Mouse (Mus musculus) liver, embryonic 15.5 days (tissue): ENCODE data around the gene Olfr1451. TPM values are rescaled to one million over a fixed set of nuclear protein-coding genes. Genes with fewer than 3 reads are reported as not detected.
"Not testable (repeated sequence)": the region's sequence is repeated elsewhere in the genome, so short reads cannot be mapped to it uniquely, and the experiment has no call there.

Experiments
- ATAC-seq: fragments of 200-750 bp; cut with Nextera tagmentation; 2 replicates; pipeline ENCODE4 v1.8.0; 2017; ENCODE audit warnings: moderate number of reproducible peaks, mild to moderate bottlenecking, moderate library complexity; ENCODE audit not compliant: insufficient read depth
- H3K27ac ChIP-seq: fragments of 300-500 bp; sonication (generic); replicated peaks from 2 replicates; pipeline ENCODE4 v1.5.1; 2015; ENCODE audit warnings: mild to moderate bottlenecking, inconsistent platforms
- H3K27me3 ChIP-seq: fragments of 300-500 bp; sonication (generic); 2 replicates; pipeline ENCODE4 v1.6.1; 2015; ENCODE audit warnings: mild to moderate bottlenecking, inconsistent platforms
- H3K36me3 ChIP-seq: fragments of 300-500 bp; sonication (generic); replicated peaks from 2 replicates; pipeline ENCODE4 v1.6.1; 2015; ENCODE audit warnings: moderate library complexity, mild to moderate bottlenecking, inconsistent platforms
- H3K4me1 ChIP-seq: fragments of 300-500 bp; sonication (generic); replicated peaks from 2 replicates; pipeline ENCODE4 v1.6.1; 2015; ENCODE audit warnings: inconsistent platforms
- H3K4me2 ChIP-seq: fragments of 300-500 bp; sonication (generic); 2 replicates; pipeline ENCODE4 v1.6.1; 2015; ENCODE audit warnings: moderate library complexity, mild to moderate bottlenecking, inconsistent platforms
- H3K4me3 ChIP-seq: fragments of 300-500 bp; sonication (generic); replicated peaks from 2 replicates; pipeline ENCODE4 v1.5.1; 2015; ENCODE audit warnings: mild to moderate bottlenecking, inconsistent platforms
- H3K9ac ChIP-seq: fragments of 300-500 bp; sonication (generic); 2 replicates; pipeline ENCODE4 v1.6.1; 2015; ENCODE audit warnings: moderate library complexity, mild to moderate bottlenecking, inconsistent platforms
- H3K9me3 ChIP-seq: fragments of 300-500 bp; sonication (generic); replicated peaks from 2 replicates; pipeline ENCODE4 v1.6.1; 2016; ENCODE audit warnings: inconsistent platforms
- WGBS: fragments of 180-500 bp; shearing (Covaris S2); methylation state at CpG from one replicate; pipeline ENCODE4 v1.1.7; 2015; ENCODE audit warnings: mixed read lengths; ENCODE audit not compliant: insufficient replicate concordance; 5-methylcytosine and 5-hydroxymethylcytosine counted together
- polyA plus RNA-seq: library from polyadenylated mRNA; unstranded; fragments of >200 nt; fragmentation: Nextera tagmentation; extraction: Ambion mirVana; gene quantifications from 2 replicates; pipeline ENCODE4 v1.2.1, GENCODE M21; 2015

Gene Olfr1451
- polyA plus RNA-seq: not detected in 2 replicates

- no peak for ATAC-seq
- no peak within 1 kb of the TSS for H3K9ac ChIP-seq
- no peak within 1 kb of the TSS for H3K4me3 ChIP-seq
- no peaks in the 10 kb centered on the region for H3K9me3 ChIP-seq
- WGBS: 49% methylated on average over 2 of the region's 2 CpGs
- H3K27ac ChIP-seq: no peak within 1 kb of the TSS
- no peak within 1 kb of the TSS for H3K4me2 ChIP-seq
- no peaks in the 10 kb centered on the region for H3K4me1 ChIP-seq
- no peaks in the 10 kb centered on the region for H3K27me3 ChIP-seq
- H3K36me3 ChIP-seq: no peaks in the 10 kb centered on the region
Measured at GRCm38 (mm10) chr19:12994714-12995113, at the start of gene Olfr1451. Olfr1451 (plus strand) TSS chr19:12995014.

GRCm38 (mm10) chr19:12949958-12950357 lies 44.9 kb upstream of the Olfr1451 start, which contains the start of gene Olfr1450:
Olfr1450 (plus strand) TSS chr19:12950258.
- no peaks in the 10 kb centered on the region for H3K9me3 ChIP-seq
- no peaks in the 10 kb centered on the region for H3K36me3 ChIP-seq
- no peaks in the 10 kb centered on the region for H3K4me1 ChIP-seq
- H3K4me2 ChIP-seq: no peak within 1 kb of the TSS
- H3K9ac ChIP-seq: no peak within 1 kb of the TSS
- WGBS: 63% methylated on average over 1 of the region's 1 CpGs
- ATAC-seq: no peak
- H3K4me3 ChIP-seq: no peak within 1 kb of the TSS
- H3K27ac ChIP-seq: no peak within 1 kb of the TSS
- H3K27me3 ChIP-seq: no peaks in the 10 kb centered on the region

- not testable (repeated sequence) for H3K27me3 ChIP-seq, ATAC-seq, H3K4me1 ChIP-seq, H3K9ac ChIP-seq, H3K27ac ChIP-seq, H3K36me3 ChIP-seq, H3K9me3 ChIP-seq, H3K4me3 ChIP-seq, H3K4me2 ChIP-seq
- WGBS: 62% methylated on average over 5 of the region's 5 CpGs
Measured at GRCm38 (mm10) chr19:12970082-12970481, 24.7 kb upstream of the Olfr1451 start.

- 78% methylated on average over 4 of the region's 4 CpGs for WGBS
- not testable (repeated sequence) for H3K9ac ChIP-seq, H3K9me3 ChIP-seq, H3K27me3 ChIP-seq, H3K4me2 ChIP-seq, H3K4me1 ChIP-seq, H3K4me3 ChIP-seq, ATAC-seq, H3K36me3 ChIP-seq, H3K27ac ChIP-seq
Measured at GRCm38 (mm10) chr19:12992316-12992715, 2.5 kb upstream of the Olfr1451 start.

GRCm38 (mm10) chr19:13028227-13028626 lies 33.4 kb downstream of the Olfr1451 start, which contains the start of gene Olfr1453:
Olfr1453 (minus strand) TSS chr19:13028327.
- no peak for ATAC-seq
- WGBS: 26% methylated on average over 1 of the region's 1 CpGs
- H3K27ac ChIP-seq: no peak within 1 kb of the TSS

More at GRCm38 (mm10) chr19:13028227-13028626, 33.4 kb downstream of the Olfr1451 start, which contains the start of gene Olfr1453:
- Histone ChIP-seq H3K4me3 (no peak within 1 kb of the TSS), H3K9ac (no peak within 1 kb of the TSS), H3K4me2 (no peak within 1 kb of the TSS), H3K36me3 (no peaks in the 10 kb centered on the region), H3K27me3 (no peaks in the 10 kb centered on the region), H3K4me1 (no peaks in the 10 kb centered on the region), H3K9me3 (no peaks in the 10 kb centered on the region)

Other genes starting within 250 kb of the Olfr1451 start
- gene Cntf, start 229.4 kb upstream of the Olfr1451 start, polyA plus RNA-seq: 0.43 and 0.53 TPM in 2 replicates
- 7.2 and 7.3 TPM in 2 replicates for gene Zfp91, start 198.9 kb upstream of the Olfr1451 start, polyA plus RNA-seq
- gene Lpxn, start 198.8 kb upstream of the Olfr1451 start, polyA plus RNA-seq: 2.1 and 2.4 TPM in 2 replicates
- gene Gm5244, start 148.3 kb upstream of the Olfr1451 start, polyA plus RNA-seq: not detected in 2 replicates
- gene Olfr1444, start 137.7 kb upstream of the Olfr1451 start, polyA plus RNA-seq: not detected in 2 replicates
- gene Olfr1445, start 111.2 kb upstream of the Olfr1451 start, polyA plus RNA-seq: not detected in 2 replicates
- gene Olfr1446, start 101.5 kb upstream of the Olfr1451 start, polyA plus RNA-seq: not detected in 2 replicates
- gene Olfr1447, start 91.3 kb upstream of the Olfr1451 start, polyA plus RNA-seq: not detected in 2 replicates
- not detected in 2 replicates for gene Olfr1448, start 70.6 kb upstream of the Olfr1451 start, polyA plus RNA-seq
- gene Olfr1449, start 64.2 kb upstream of the Olfr1451 start, polyA plus RNA-seq: not detected in 2 replicates
- gene Olfr1450, start 44.8 kb upstream of the Olfr1451 start, polyA plus RNA-seq: not detected in 2 replicates
- gene Olfr1453, start 33.3 kb downstream of the Olfr1451 start, polyA plus RNA-seq: not detected in 2 replicates
- gene Olfr1454, start 65.6 kb downstream of the Olfr1451 start, polyA plus RNA-seq: not detected in 2 replicates
- gene Olfr1457, start 102.9 kb downstream of the Olfr1451 start, polyA plus RNA-seq: not detected in 2 replicates
- gene Olfr1458, start 111.8 kb downstream of the Olfr1451 start, polyA plus RNA-seq: not detected in 2 replicates
- not detected in 2 replicates for gene Olfr1459, start 154.5 kb downstream of the Olfr1451 start, polyA plus RNA-seq
- gene Olfr1461, start 168.0 kb downstream of the Olfr1451 start, polyA plus RNA-seq: not detected in 2 replicates
- not detected in 2 replicates for gene Olfr1462, start 190.7 kb downstream of the Olfr1451 start, polyA plus RNA-seq
- gene Olfr1463, start 236.3 kb downstream of the Olfr1451 start, polyA plus RNA-seq: not detected in 2 replicates